Mouse (Mus musculus): ENCODE results near the gene Smcr8. TPM values are rescaled to one million over a fixed set of nuclear protein-coding genes. Genes with fewer than 3 reads are reported as not detected.
A peak's percentile ranks its signal among the peaks of the same experiment; 100 is the strongest.

The Smcr8 gene
- not detected in 2 replicates for polyA plus RNA-seq (2012; ENCODE audit: insufficient read depth, insufficient read length, low replicate concordance, missing spikeins)

- under 1% methylated on average over 62 of the region's 62 CpGs for WGBS
- Histone ChIP-seq H3K27ac (ENCODE audit: insufficient read depth, low read depth, low read length) (peak within 1 kb of the TSS; percentile 80), H3K4me1 (ENCODE audit: control insufficient read depth, insufficient read depth, low read length) (peaks cover 28% of the 10 kb centered on the region), H3K4me3 (ENCODE audit: insufficient read depth, low read depth, low read length) (peak within 1 kb of the TSS; percentile 76)
- TF ChIP-seq POLR2A (IDR thresholded peaks at IDR 0.05; ENCODE audit: insufficient read depth, low read depth, low read length) (peak; percentile 48), CTCF (IDR thresholded peaks at IDR 0.05; ENCODE audit: insufficient read depth, low read depth, low read length) (no peak)
Measured at GRCm38 (mm10) chr11:60776829-60777740, at the start of gene Smcr8, which contains the start of gene Top3a. Gene Smcr8 (plus strand): TSS chr11:60777524. Gene Top3a (minus strand): TSS chr11:60777365.

GRCm38 (mm10) chr11:60728260-60728761 is 49.0 kb upstream of the Smcr8 start, which contains the start of gene Mief2:
Gene Mief2 (plus strand): TSS chr11:60728398.
- under 1% methylated on average over 44 of the region's 44 CpGs for WGBS
- Histone ChIP-seq H3K4me1 (ENCODE audit: control insufficient read depth, insufficient read depth, low read length) (peaks cover 20% of the 10 kb centered on the region), H3K27ac (ENCODE audit: insufficient read depth, low read depth, low read length) (peak within 1 kb of the TSS; percentile 69), H3K4me3 (ENCODE audit: insufficient read depth, low read depth, low read length) (peak within 1 kb of the TSS; percentile 89)
- TF ChIP-seq CTCF (IDR thresholded peaks at IDR 0.05; ENCODE audit: insufficient read depth, low read depth, low read length) (no peak), POLR2A (IDR thresholded peaks at IDR 0.05; ENCODE audit: insufficient read depth, low read depth, low read length) (peak; percentile 38; the same call in 1 of the 2 replicates)

- 0 out of 2 replicates have a peak overlapping the region, but pooled peaks have one; percentile 8 for H3K4me3 ChIP-seq (ENCODE audit: insufficient read depth, low read depth, low read length)
- no peak overlapping the region for H3K27ac ChIP-seq (ENCODE audit: insufficient read depth, low read depth, low read length)
- WGBS, result 69% methylated on average over 6 of the region's 6 CpGs
Measured at GRCm38 (mm10) chr11:60729217-60729641, 48.1 kb upstream of the Smcr8 start.

GRCm38 (mm10) chr11:60730169-60730568 is 47.2 kb upstream of the Smcr8 start:
- WGBS, result 85% methylated on average over 9 of the region's 9 CpGs
- Histone ChIP-seq H3K27ac (ENCODE audit: insufficient read depth, low read depth, low read length) (no peak overlapping the region), H3K4me1 (ENCODE audit: control insufficient read depth, insufficient read depth, low read length) (peaks cover 20% of the 10 kb centered on the region), H3K4me3 (ENCODE audit: insufficient read depth, low read depth, low read length) (no peak overlapping the region)
- no peak for TF ChIP-seq CTCF (IDR thresholded peaks at IDR 0.05; ENCODE audit: insufficient read depth, low read depth, low read length)
- no peak for TF ChIP-seq POLR2A (IDR thresholded peaks at IDR 0.05; ENCODE audit: insufficient read depth, low read depth, low read length)

More at GRCm38 (mm10) chr11:60729217-60729641, 48.1 kb upstream of the Smcr8 start:
- no peak for TF ChIP-seq CTCF (IDR thresholded peaks at IDR 0.05; ENCODE audit: insufficient read depth, low read depth, low read length)
- no peak for TF ChIP-seq POLR2A (IDR thresholded peaks at IDR 0.05; ENCODE audit: insufficient read depth, low read depth, low read length)
- H3K4me1 ChIP-seq (ENCODE audit: control insufficient read depth, insufficient read depth, low read length), result peaks cover 20% of the 10 kb centered on the region

GRCm38 (mm10) chr11:60731251-60731650 is 46.1 kb upstream of the Smcr8 start:
- TF ChIP-seq CTCF (IDR thresholded peaks at IDR 0.05; ENCODE audit: insufficient read depth, low read depth, low read length) (no peak), POLR2A (IDR thresholded peaks at IDR 0.05; ENCODE audit: insufficient read depth, low read depth, low read length) (no peak)
- Histone ChIP-seq H3K4me3 (ENCODE audit: insufficient read depth, low read depth, low read length) (no peak overlapping the region), H3K4me1 (ENCODE audit: control insufficient read depth, insufficient read depth, low read length) (peaks cover 18% of the 10 kb centered on the region), H3K27ac (ENCODE audit: insufficient read depth, low read depth, low read length) (no peak overlapping the region)
- WGBS, result 89% methylated on average over 14 of the region's 14 CpGs

GRCm38 (mm10) chr11:60734206-60734605 is 43.1 kb upstream of the Smcr8 start:
- WGBS, result 53% methylated on average over 2 of the region's 2 CpGs
- no peak overlapping the region for H3K27ac ChIP-seq (ENCODE audit: insufficient read depth, low read depth, low read length)

GRCm38 (mm10) chr11:60735191-60735590 is 42.1 kb upstream of the Smcr8 start:
- no peak for TF ChIP-seq CTCF (IDR thresholded peaks at IDR 0.05; ENCODE audit: insufficient read depth, low read depth, low read length)
- TF ChIP-seq POLR2A (IDR thresholded peaks at IDR 0.05; ENCODE audit: insufficient read depth, low read depth, low read length), result no peak
- H3K27ac ChIP-seq (ENCODE audit: insufficient read depth, low read depth, low read length), result no peak overlapping the region
- WGBS, result 73% methylated on average over 5 of the region's 5 CpGs
- H3K4me3 ChIP-seq (ENCODE audit: insufficient read depth, low read depth, low read length), result no peak overlapping the region
- no peaks in the 10 kb centered on the region for H3K4me1 ChIP-seq (ENCODE audit: control insufficient read depth, insufficient read depth, low read length)

More at GRCm38 (mm10) chr11:60734206-60734605, 43.1 kb upstream of the Smcr8 start:
- H3K4me3 ChIP-seq (ENCODE audit: insufficient read depth, low read depth, low read length), result no peak overlapping the region
- TF ChIP-seq CTCF (IDR thresholded peaks at IDR 0.05; ENCODE audit: insufficient read depth, low read depth, low read length), result no peak
- H3K4me1 ChIP-seq (ENCODE audit: control insufficient read depth, insufficient read depth, low read length), result peaks cover 6% of the 10 kb centered on the region; the same call in 1 of the 2 replicates

GRCm38 (mm10) chr11:60736491-60736890 is 40.8 kb upstream of the Smcr8 start:
- WGBS, result 90% methylated on average over 3 of the region's 3 CpGs
- no peak overlapping the region for H3K4me3 ChIP-seq (ENCODE audit: insufficient read depth, low read depth, low read length)
- no peak for TF ChIP-seq CTCF (IDR thresholded peaks at IDR 0.05; ENCODE audit: insufficient read depth, low read depth, low read length)
- TF ChIP-seq POLR2A (IDR thresholded peaks at IDR 0.05; ENCODE audit: insufficient read depth, low read depth, low read length), result no peak
- H3K4me1 ChIP-seq (ENCODE audit: control insufficient read depth, insufficient read depth, low read length), result no peaks in the 10 kb centered on the region
- no peak overlapping the region for H3K27ac ChIP-seq (ENCODE audit: insufficient read depth, low read depth, low read length)

- Histone ChIP-seq H3K27ac (ENCODE audit: insufficient read depth, low read depth, low read length) (no peak overlapping the region), H3K4me1 (ENCODE audit: control insufficient read depth, insufficient read depth, low read length) (no peaks in the 10 kb centered on the region), H3K4me3 (ENCODE audit: insufficient read depth, low read depth, low read length) (no peak overlapping the region)
- TF ChIP-seq POLR2A (IDR thresholded peaks at IDR 0.05; ENCODE audit: insufficient read depth, low read depth, low read length), result no peak
- TF ChIP-seq CTCF (IDR thresholded peaks at IDR 0.05; ENCODE audit: insufficient read depth, low read depth, low read length), result no peak
Measured at GRCm38 (mm10) chr11:60737450-60737849, 39.9 kb upstream of the Smcr8 start.
